Mouse (Mus musculus) adrenal gland, adult 10 weeks (tissue): ENCODE results near the gene Ginm1. TPM values are rescaled to one million over a fixed set of nuclear protein-coding genes. Genes with fewer than 3 reads are reported as not detected.

Experiments used
- polyA plus RNA-seq: library from polyadenylated mRNA; stranded (reverse); fragments of 350-450 nt; fragmentation: Illumina TruSeq; extraction: RNeasy Lipid Tissue Mini Kit (QIAGEN cat#74804); gene quantifications from one replicate; pipeline ENCODE4 v1.2.3, GENCODE M21; 2014; ENCODE audit warnings: low read depth, low replicate concordance

Gene Ginm1
- 1,338 TPM for polyA plus RNA-seq

DNA sequence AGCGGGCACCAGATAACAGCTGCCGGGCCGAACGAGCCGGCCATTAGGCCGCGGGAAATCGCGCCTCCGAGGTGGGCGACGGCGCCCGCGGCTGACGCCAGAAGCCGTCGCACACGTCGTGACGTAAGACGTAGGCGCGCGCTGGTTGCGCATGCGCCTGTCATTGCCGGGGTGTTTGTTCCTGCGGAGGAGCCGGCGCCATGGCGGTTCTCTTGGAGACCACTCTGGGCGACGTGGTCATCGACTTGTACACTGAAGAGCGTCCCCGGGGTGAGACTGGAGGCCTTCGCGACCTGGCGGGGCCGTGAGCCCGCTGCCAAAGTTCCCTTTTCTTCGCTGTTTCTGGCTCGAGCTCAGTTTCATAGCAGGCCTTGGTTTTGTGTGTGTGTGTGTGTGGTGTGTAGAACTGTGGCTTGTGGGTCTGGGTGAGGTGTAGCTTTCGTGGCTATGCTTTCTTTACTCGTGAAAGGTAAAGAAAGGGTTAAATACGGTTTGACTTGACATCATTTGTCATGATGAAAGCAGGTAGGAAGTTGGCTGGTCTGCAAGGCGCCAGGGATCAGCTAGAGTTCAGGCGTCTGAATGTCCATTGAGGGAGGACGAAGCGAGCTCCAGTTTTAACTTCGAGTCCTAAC is at the start of gene Ginm1, which contains the start of gene Ppil4:
TSS of gene Ginm1 (minus strand) at position 74 of the 635 bp plus-strand sequence.
TSS of gene Ppil4 (plus strand) at position 141 of the 635 bp plus-strand sequence.

DNA sequence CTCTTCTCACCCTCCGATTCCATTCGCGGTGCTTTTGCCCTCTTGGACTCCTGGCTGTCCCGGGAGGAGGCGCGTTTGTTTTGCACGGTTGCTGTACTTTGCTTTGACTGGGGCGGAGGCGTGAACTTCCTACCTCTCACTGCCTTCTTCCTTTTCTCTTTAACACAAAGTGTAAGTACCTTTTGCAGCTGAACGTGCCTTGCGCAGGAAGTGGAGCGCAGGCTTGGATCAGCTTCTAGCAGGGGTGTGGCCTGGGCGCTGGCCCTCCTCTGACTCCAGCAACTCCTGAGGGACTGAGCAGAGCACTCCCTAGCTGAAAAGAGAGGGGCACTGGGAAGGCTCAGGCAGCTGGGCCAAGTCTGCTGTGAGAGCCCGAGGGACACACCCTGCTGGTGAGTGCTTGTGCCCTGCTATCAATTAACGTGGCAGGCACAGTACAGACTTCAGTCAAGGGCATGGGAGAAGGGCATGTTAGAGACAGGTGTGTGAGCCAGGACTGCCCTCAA is 39.6 kb upstream of the Ginm1 start, which contains the start of gene Zc3h12d:
TSS of gene Zc3h12d (plus strand) at position 300 of the 506 bp plus-strand sequence.

DNA sequence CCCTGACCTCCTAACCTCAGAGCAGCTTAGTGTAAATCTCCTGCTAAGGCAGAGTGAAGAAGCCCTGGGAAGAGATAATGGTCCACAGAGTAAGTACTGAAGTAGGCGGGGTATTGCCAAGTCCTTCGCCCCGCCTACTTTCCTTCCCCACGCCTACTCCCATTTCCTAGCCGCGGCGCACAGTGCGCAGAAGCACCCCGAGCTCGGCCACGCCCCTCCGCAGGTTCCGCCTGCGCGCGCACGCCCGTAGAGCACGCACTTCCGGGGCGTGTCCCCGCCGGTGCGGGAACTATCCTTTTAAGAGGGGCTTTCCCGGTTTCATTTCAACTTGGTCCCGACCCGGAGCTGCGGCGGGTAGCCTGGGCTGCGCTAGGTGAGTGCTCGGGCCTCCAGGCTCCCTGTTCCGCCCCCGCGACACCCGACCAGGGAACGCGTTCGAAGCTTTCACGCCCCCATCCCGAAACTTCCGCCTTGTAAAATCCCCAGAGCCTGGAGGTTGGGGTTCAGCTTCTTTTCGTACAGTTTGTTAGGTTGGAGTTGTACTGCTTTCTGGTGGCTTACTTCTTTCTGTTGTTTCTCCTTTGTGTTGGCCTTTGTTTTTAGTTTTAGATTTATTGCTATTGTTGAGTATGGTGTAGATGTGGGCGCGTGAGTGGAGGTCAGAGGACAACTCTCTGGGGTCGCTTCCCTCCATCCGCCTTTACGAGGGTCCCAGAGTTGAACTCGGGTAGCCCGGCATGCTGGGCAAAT is 66.7 kb downstream of the Ginm1 start, which contains the start of gene Katna1:
TSS of gene Katna1 (plus strand) at position 250 of the 750 bp plus-strand sequence.

Other genes starting within 250 kb of the Ginm1 start
- gene Lrp11, start 203.0 kb downstream of the Ginm1 start, polyA plus RNA-seq: 36.9 TPM
- gene Nup43, start 125.3 kb downstream of the Ginm1 start, polyA plus RNA-seq: 13.9 TPM
- 101 TPM for gene Pcmt1, start 111.7 kb downstream of the Ginm1 start, polyA plus RNA-seq
- 77.4 TPM for gene Lats1, start 111.6 kb downstream of the Ginm1 start, polyA plus RNA-seq
- gene Katna1, start 66.8 kb downstream of the Ginm1 start, polyA plus RNA-seq: 48.1 TPM
- 93.1 TPM for gene Ppil4, start 67 bp upstream of the Ginm1 start, polyA plus RNA-seq
- gene Zc3h12d, start 39.6 kb upstream of the Ginm1 start, polyA plus RNA-seq: 0.35 TPM
- gene Tab2, start 163.4 kb upstream of the Ginm1 start, polyA plus RNA-seq: 111 TPM